Mouse (Mus musculus) megakaryocyte, embryonic 14.5 days (primary cell): ENCODE results near the gene Slc45a3. TPM values are rescaled to one million over a fixed set of nuclear protein-coding genes. Genes with fewer than 3 reads are reported as not detected.

Source experiments
- H3K27me3 ChIP-seq: replicated peaks from 2 replicates; pipeline ENCODE3; 2012; ENCODE audit warnings: inconsistent platforms
- H3K36me3 ChIP-seq: replicated peaks from 2 replicates; pipeline ENCODE3; 2012; ENCODE audit warnings: low read length, inconsistent platforms, mixed read lengths
- H3K4me1 ChIP-seq: 2 replicates; pipeline ENCODE4 v1.6.1; 2012; ENCODE audit warnings: inconsistent platforms
- H3K4me3 ChIP-seq: replicated peaks from 2 replicates; pipeline ENCODE3; 2012; ENCODE audit warnings: moderate library complexity, mild to moderate bottlenecking, inconsistent platforms
- H3K9me3 ChIP-seq: 2 replicates; pipeline ENCODE4 v1.6.1; 2012; ENCODE audit warnings: inconsistent platforms
- FLI1 ChIP-seq: IDR thresholded peaks from 2 replicates; pipeline ENCODE4 v1.6.1; 2012; ENCODE audit warnings: low read length, inconsistent platforms, mixed read lengths
- GATA1 ChIP-seq: IDR thresholded peaks from 3 replicates; pipeline ENCODE4 v1.6.1; 2012; ENCODE audit warnings: mixed read lengths, low read length, inconsistent platforms, borderline replicate concordance
- polyA plus RNA-seq: library from polyadenylated mRNA; stranded (reverse); fragments of >175 nt; gene quantifications from 2 replicates; pipeline ENCODE4 v1.2.3, GENCODE M21; 2012; ENCODE audit warnings: low replicate concordance; ENCODE audit not compliant: insufficient read depth

The Slc45a3 gene
- polyA plus RNA-seq, 1 experiment, result 1.1 TPM

- no peaks in the 10 kb centered on the region for H3K36me3 ChIP-seq
- no peak for TF ChIP-seq GATA1
- no peak for TF ChIP-seq FLI1
- H3K4me1 ChIP-seq, result peaks cover 29% of the 10 kb centered on the region
- no peaks in the 10 kb centered on the region for H3K9me3 ChIP-seq
- H3K27me3 ChIP-seq, result peaks cover 4% of the 10 kb centered on the region
- H3K4me3 ChIP-seq, result no peak overlapping the region
Measured at GRCm38 (mm10) chr1:131987432-131987831, 24.7 kb downstream of the Slc45a3 start.

GRCm38 (mm10) chr1:131989476-131989875 is 26.7 kb downstream of the Slc45a3 start:
- H3K9me3 ChIP-seq, result no peaks in the 10 kb centered on the region
- no peaks in the 10 kb centered on the region for H3K36me3 ChIP-seq
- H3K4me3 ChIP-seq, result no peak overlapping the region
- H3K27me3 ChIP-seq, result peaks cover 6% of the 10 kb centered on the region
- no peak for TF ChIP-seq GATA1
- TF ChIP-seq FLI1, result no peak
- peaks cover 21% of the 10 kb centered on the region for H3K4me1 ChIP-seq

GRCm38 (mm10) chr1:131990083-131990760 is 27.5 kb downstream of the Slc45a3 start:
- peaks cover 6% of the 10 kb centered on the region for H3K27me3 ChIP-seq
- no peaks in the 10 kb centered on the region for H3K9me3 ChIP-seq
- TF ChIP-seq FLI1 (no peak), GATA1 (no peak)
- H3K4me3 ChIP-seq, result no peak overlapping the region
- H3K4me1 ChIP-seq, result peaks cover 21% of the 10 kb centered on the region
- no peaks in the 10 kb centered on the region for H3K36me3 ChIP-seq

- no peak overlapping the region for H3K4me3 ChIP-seq
- H3K36me3 ChIP-seq, result no peaks in the 10 kb centered on the region
- TF ChIP-seq FLI1 (no peak), GATA1 (no peak)
- H3K4me1 ChIP-seq, result peaks cover 25% of the 10 kb centered on the region
- no peaks in the 10 kb centered on the region for H3K9me3 ChIP-seq
- peaks cover 3% of the 10 kb centered on the region for H3K27me3 ChIP-seq
Measured at GRCm38 (mm10) chr1:131992561-131993001, 29.8 kb downstream of the Slc45a3 start.

- H3K4me3 ChIP-seq, result no peak overlapping the region
- H3K9me3 ChIP-seq, result peaks cover 5% of the 10 kb centered on the region; the same call in 1 of the 2 replicates
- TF ChIP-seq GATA1, result no peak
- no peak for TF ChIP-seq FLI1
- H3K4me1 ChIP-seq, result peaks cover 25% of the 10 kb centered on the region
- no peaks in the 10 kb centered on the region for H3K36me3 ChIP-seq
- H3K27me3 ChIP-seq, result peaks cover 3% of the 10 kb centered on the region
Measured at GRCm38 (mm10) chr1:131993169-131994040, 30.6 kb downstream of the Slc45a3 start.

- peaks cover 13% of the 10 kb centered on the region for H3K9me3 ChIP-seq
- H3K4me1 ChIP-seq, result peaks cover 21% of the 10 kb centered on the region
- H3K27me3 ChIP-seq, result peaks cover 3% of the 10 kb centered on the region
- no peak overlapping the region for H3K4me3 ChIP-seq
- TF ChIP-seq GATA1, result no peak
- TF ChIP-seq FLI1, result no peak
- no peaks in the 10 kb centered on the region for H3K36me3 ChIP-seq
Measured at GRCm38 (mm10) chr1:131995062-131995461, 32.3 kb downstream of the Slc45a3 start.

- H3K27me3 ChIP-seq, result no peaks in the 10 kb centered on the region
- TF ChIP-seq FLI1, result no peak
- TF ChIP-seq GATA1, result no peak
Measured at GRCm38 (mm10) chr1:132000506-132000905, 37.7 kb downstream of the Slc45a3 start.

GRCm38 (mm10) chr1:132001880-132002330 is 39.1 kb downstream of the Slc45a3 start:
- Histone ChIP-seq H3K9me3 (peaks cover 13% of the 10 kb centered on the region), H3K4me3 (no peak overlapping the region), H3K4me1 (peaks cover 56% of the 10 kb centered on the region), H3K36me3 (no peaks in the 10 kb centered on the region), H3K27me3 (no peaks in the 10 kb centered on the region)
- TF ChIP-seq FLI1 (no peak), GATA1 (no peak)

More at GRCm38 (mm10) chr1:132000506-132000905, 37.7 kb downstream of the Slc45a3 start:
- Histone ChIP-seq H3K9me3 (peaks cover 13% of the 10 kb centered on the region), H3K36me3 (no peaks in the 10 kb centered on the region), H3K4me1 (peaks cover 46% of the 10 kb centered on the region), H3K4me3 (no peak overlapping the region)

- H3K4me1 ChIP-seq, result peaks cover 56% of the 10 kb centered on the region
- H3K4me3 ChIP-seq, result no peak overlapping the region
- peaks cover 11% of the 10 kb centered on the region for H3K9me3 ChIP-seq
- H3K36me3 ChIP-seq, result no peaks in the 10 kb centered on the region
- H3K27me3 ChIP-seq, result no peaks in the 10 kb centered on the region
- TF ChIP-seq FLI1 (no peak), GATA1 (no peak)
Measured at GRCm38 (mm10) chr1:132003111-132003510, 40.3 kb downstream of the Slc45a3 start.

- Histone ChIP-seq H3K9me3 (peaks cover 7% of the 10 kb centered on the region), H3K4me3 (no peak overlapping the region), H3K36me3 (no peaks in the 10 kb centered on the region), H3K4me1 (peaks cover 56% of the 10 kb centered on the region), H3K27me3 (no peaks in the 10 kb centered on the region)
- no peak for TF ChIP-seq GATA1
- TF ChIP-seq FLI1, result no peak
Measured at GRCm38 (mm10) chr1:132003817-132004216, 41.0 kb downstream of the Slc45a3 start.
